Mouse (Mus musculus): ENCODE data around the gene Ppfibp1. TPM values are rescaled to one million over a fixed set of nuclear protein-coding genes. Genes with fewer than 3 reads are reported as not detected.

Gene Ppfibp1
- polyA plus RNA-seq, 1 experiment from 2014 or later: 15.9 TPM

- H3K4me2 ChIP-seq (ENCODE audit: low read length): no peak overlapping the region
- no peak for ATAC-seq
- H3K9me3 ChIP-seq (ENCODE audit: control insufficient read depth, low read length): no peaks in the 10 kb centered on the region
- H3K9ac ChIP-seq (ENCODE audit: low read depth, low read length): no peak overlapping the region
- H3K27ac ChIP-seq (ENCODE audit: low read depth, low read length): no peak overlapping the region
- WGBS: 100% methylated on average over 1 of the region's 1 CpGs
- H3K4me3 ChIP-seq (ENCODE audit: low read length): no peak overlapping the region
- H3K36me3 ChIP-seq (ENCODE audit: control insufficient read depth, insufficient read depth, low read length): no peaks in the 10 kb centered on the region
- H3K4me1 ChIP-seq (ENCODE audit: control insufficient read depth, insufficient read depth, low read depth, low read length): no peaks in the 10 kb centered on the region
- no peaks in the 10 kb centered on the region for H3K27me3 ChIP-seq (replicated peaks; ENCODE audit: control insufficient read depth, insufficient read depth, low read length)
Observed at GRCm38 (mm10) chr6:146907795-146908190, 19.5 kb downstream of the Ppfibp1 start.

GRCm38 (mm10) chr6:146908801-146909200, 20.5 kb downstream of the Ppfibp1 start:
- 72% methylated on average over 2 of the region's 2 CpGs for WGBS

GRCm38 (mm10) chr6:146909725-146910489, 21.6 kb downstream of the Ppfibp1 start:
- H3K4me2 ChIP-seq (ENCODE audit: low read length): no peak overlapping the region
- H3K27ac ChIP-seq (ENCODE audit: low read depth, low read length): no peak overlapping the region
- H3K9ac ChIP-seq (ENCODE audit: low read depth, low read length): no peak overlapping the region
- H3K36me3 ChIP-seq (ENCODE audit: control insufficient read depth, insufficient read depth, low read length): no peaks in the 10 kb centered on the region
- H3K9me3 ChIP-seq (ENCODE audit: control insufficient read depth, low read length): no peaks in the 10 kb centered on the region
- no peak for ATAC-seq
- H3K27me3 ChIP-seq (replicated peaks; ENCODE audit: control insufficient read depth, insufficient read depth, low read length): no peaks in the 10 kb centered on the region
- peaks cover 2% of the 10 kb centered on the region; the same call in 1 of the 2 replicates for H3K4me1 ChIP-seq (ENCODE audit: control insufficient read depth, insufficient read depth, low read depth, low read length)
- no peak overlapping the region for H3K4me3 ChIP-seq (ENCODE audit: low read length)
- WGBS: 79% methylated on average over 5 of the region's 5 CpGs

More at GRCm38 (mm10) chr6:146908801-146909200, 20.5 kb downstream of the Ppfibp1 start:
- no peaks in the 10 kb centered on the region for H3K4me1 ChIP-seq (ENCODE audit: control insufficient read depth, insufficient read depth, low read depth, low read length)
- no peak overlapping the region for H3K27ac ChIP-seq (ENCODE audit: low read depth, low read length)
- H3K36me3 ChIP-seq (ENCODE audit: control insufficient read depth, insufficient read depth, low read length): no peaks in the 10 kb centered on the region
- no peaks in the 10 kb centered on the region for H3K9me3 ChIP-seq (ENCODE audit: control insufficient read depth, low read length)
- no peaks in the 10 kb centered on the region for H3K27me3 ChIP-seq (replicated peaks; ENCODE audit: control insufficient read depth, insufficient read depth, low read length)
- H3K4me2 ChIP-seq (ENCODE audit: low read length): no peak overlapping the region
- ATAC-seq: no peak
- H3K9ac ChIP-seq (ENCODE audit: low read depth, low read length): no peak overlapping the region
- no peak overlapping the region for H3K4me3 ChIP-seq (ENCODE audit: low read length)

- H3K36me3 ChIP-seq (ENCODE audit: control insufficient read depth, insufficient read depth, low read length): no peaks in the 10 kb centered on the region
- H3K4me2 ChIP-seq (ENCODE audit: low read length): no peak overlapping the region
- H3K4me3 ChIP-seq (ENCODE audit: low read length): no peak overlapping the region
- no peak for ATAC-seq
- H3K4me1 ChIP-seq (ENCODE audit: control insufficient read depth, insufficient read depth, low read depth, low read length): peaks cover 2% of the 10 kb centered on the region; the same call in 1 of the 2 replicates
- no peaks in the 10 kb centered on the region for H3K9me3 ChIP-seq (ENCODE audit: control insufficient read depth, low read length)
- H3K27ac ChIP-seq (ENCODE audit: low read depth, low read length): no peak overlapping the region
- no peak overlapping the region for H3K9ac ChIP-seq (ENCODE audit: low read depth, low read length)
- 94% methylated on average over 2 of the region's 2 CpGs for WGBS
- H3K27me3 ChIP-seq (replicated peaks; ENCODE audit: control insufficient read depth, insufficient read depth, low read length): no peaks in the 10 kb centered on the region
Observed at GRCm38 (mm10) chr6:146910801-146911200, 22.5 kb downstream of the Ppfibp1 start.

GRCm38 (mm10) chr6:146912835-146913488, 24.7 kb downstream of the Ppfibp1 start:
- H3K27ac ChIP-seq (ENCODE audit: low read depth, low read length): no peak overlapping the region
- H3K9me3 ChIP-seq (ENCODE audit: control insufficient read depth, low read length): no peaks in the 10 kb centered on the region
- peaks cover 2% of the 10 kb centered on the region; the same call in 1 of the 2 replicates for H3K4me1 ChIP-seq (ENCODE audit: control insufficient read depth, insufficient read depth, low read depth, low read length)
- no peak overlapping the region for H3K9ac ChIP-seq (ENCODE audit: low read depth, low read length)
- ATAC-seq: no peak
- no peak overlapping the region for H3K4me3 ChIP-seq (ENCODE audit: low read length)
- 14% methylated on average over 3 of the region's 3 CpGs for WGBS
- H3K4me2 ChIP-seq (ENCODE audit: low read length): no peak overlapping the region
- H3K36me3 ChIP-seq (ENCODE audit: control insufficient read depth, insufficient read depth, low read length): no peaks in the 10 kb centered on the region
- H3K27me3 ChIP-seq (replicated peaks; ENCODE audit: control insufficient read depth, insufficient read depth, low read length): no peaks in the 10 kb centered on the region

GRCm38 (mm10) chr6:146913489-146914198, 25.4 kb downstream of the Ppfibp1 start:
- peaks cover 2% of the 10 kb centered on the region; the same call in 1 of the 2 replicates for H3K4me1 ChIP-seq (ENCODE audit: control insufficient read depth, insufficient read depth, low read depth, low read length)
- H3K4me2 ChIP-seq (ENCODE audit: low read length): no peak overlapping the region
- H3K9me3 ChIP-seq (ENCODE audit: control insufficient read depth, low read length): no peaks in the 10 kb centered on the region
- H3K4me3 ChIP-seq (ENCODE audit: low read length): no peak overlapping the region
- H3K27me3 ChIP-seq (replicated peaks; ENCODE audit: control insufficient read depth, insufficient read depth, low read length): no peaks in the 10 kb centered on the region
- H3K27ac ChIP-seq (ENCODE audit: low read depth, low read length): no peak overlapping the region
- no peak overlapping the region for H3K9ac ChIP-seq (ENCODE audit: low read depth, low read length)
- WGBS: 68% methylated on average over 4 of the region's 4 CpGs
- no peaks in the 10 kb centered on the region for H3K36me3 ChIP-seq (ENCODE audit: control insufficient read depth, insufficient read depth, low read length)
- ATAC-seq: no peak

GRCm38 (mm10) chr6:146915808-146916207, 27.5 kb downstream of the Ppfibp1 start:
- Histone ChIP-seq H3K4me1 (ENCODE audit: control insufficient read depth, insufficient read depth, low read depth, low read length) (peaks cover 2% of the 10 kb centered on the region; the same call in 1 of the 2 replicates), H3K36me3 (ENCODE audit: control insufficient read depth, insufficient read depth, low read length) (no peaks in the 10 kb centered on the region), H3K27ac (ENCODE audit: low read depth, low read length) (no peak overlapping the region), H3K9ac (ENCODE audit: low read depth, low read length) (no peak overlapping the region), H3K4me2 (ENCODE audit: low read length) (no peak overlapping the region), H3K27me3 (replicated peaks; ENCODE audit: control insufficient read depth, insufficient read depth, low read length) (no peaks in the 10 kb centered on the region), H3K4me3 (ENCODE audit: low read length) (no peak overlapping the region), H3K9me3 (ENCODE audit: control insufficient read depth, low read length) (no peaks in the 10 kb centered on the region)
- no peak for ATAC-seq
- 68% methylated on average over 1 of the region's 1 CpGs for WGBS

- Histone ChIP-seq H3K27me3 (replicated peaks; ENCODE audit: control insufficient read depth, insufficient read depth, low read length) (no peaks in the 10 kb centered on the region), H3K4me1 (ENCODE audit: control insufficient read depth, insufficient read depth, low read depth, low read length) (peaks cover 2% of the 10 kb centered on the region; the same call in 1 of the 2 replicates), H3K4me2 (ENCODE audit: low read length) (no peak overlapping the region), H3K9ac (ENCODE audit: low read depth, low read length) (no peak overlapping the region), H3K27ac (ENCODE audit: low read depth, low read length) (no peak overlapping the region), H3K4me3 (ENCODE audit: low read length) (no peak overlapping the region), H3K36me3 (ENCODE audit: control insufficient read depth, insufficient read depth, low read length) (no peaks in the 10 kb centered on the region), H3K9me3 (ENCODE audit: control insufficient read depth, low read length) (no peaks in the 10 kb centered on the region)
- 86% methylated on average over 3 of the region's 3 CpGs for WGBS
- ATAC-seq: no peak
Observed at GRCm38 (mm10) chr6:146917396-146917795, 29.1 kb downstream of the Ppfibp1 start.

- no peak overlapping the region for H3K4me2 ChIP-seq (ENCODE audit: low read length)
- no peak overlapping the region for H3K4me3 ChIP-seq (ENCODE audit: low read length)
- H3K27me3 ChIP-seq (replicated peaks; ENCODE audit: control insufficient read depth, insufficient read depth, low read length): no peaks in the 10 kb centered on the region
- no peak for ATAC-seq
- no peak overlapping the region for H3K27ac ChIP-seq (ENCODE audit: low read depth, low read length)
- no peaks in the 10 kb centered on the region for H3K9me3 ChIP-seq (ENCODE audit: control insufficient read depth, low read length)
- no peak overlapping the region for H3K9ac ChIP-seq (ENCODE audit: low read depth, low read length)
- no peaks in the 10 kb centered on the region for H3K36me3 ChIP-seq (ENCODE audit: control insufficient read depth, insufficient read depth, low read length)
- peaks cover 2% of the 10 kb centered on the region; the same call in 1 of the 2 replicates for H3K4me1 ChIP-seq (ENCODE audit: control insufficient read depth, insufficient read depth, low read depth, low read length)
- WGBS: 82% methylated on average over 6 of the region's 6 CpGs
Observed at GRCm38 (mm10) chr6:146918341-146918740, 30.1 kb downstream of the Ppfibp1 start.
